ENCODE assay signal across 8 mouse cellular contexts in the genomic region with DNA sequence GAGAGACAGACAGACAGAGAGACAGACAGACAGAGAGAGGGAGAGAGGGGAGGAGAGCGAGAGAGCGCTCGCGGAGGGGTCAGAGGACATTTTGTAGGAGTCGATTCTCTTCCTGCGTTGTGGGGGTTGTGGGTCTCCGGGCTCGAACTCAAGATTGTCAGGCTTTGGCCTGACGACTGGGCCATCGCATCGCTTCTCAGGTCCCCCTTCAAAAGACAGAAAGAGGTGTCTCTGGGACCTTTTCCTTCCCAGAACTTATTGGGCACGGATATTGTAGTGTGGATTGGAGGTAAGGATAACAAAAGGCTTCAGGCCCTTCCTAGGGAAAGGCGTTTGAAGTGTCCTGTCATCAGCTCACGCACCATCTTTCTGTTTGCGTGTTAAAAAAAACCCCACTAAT. TPM values are rescaled to one million over a fixed set of nuclear protein-coding genes. Genes with fewer than 3 reads are reported as not detected.
DNase-seq lines count a peak whose midpoint lies in the region; ATAC-seq and TF ChIP-seq lines count a peak whose summit lies in the region.

No protein-coding gene starts in this region.

- H3K27ac ChIP-seq in lung, postnatal 0 days (ENCODE audit: low read length), result peak overlapping the region; percentile 97; the same call in 1 of the 2 replicates
- H3K27ac ChIP-seq in hindbrain, embryonic 10.5 days, result peak overlapping the region; percentile 96

- peaks cover 14% of the 10 kb centered on the region for H3K36me3 ChIP-seq in lung, postnatal 0 days (ENCODE audit: insufficient read depth, low read length)
- peaks cover 37% of the 10 kb centered on the region for H3K36me3 ChIP-seq in hindbrain, embryonic 10.5 days

- H3K4me1 ChIP-seq in lung, postnatal 0 days (ENCODE audit: insufficient read depth, low read depth, low read length), result peaks cover 3% of the 10 kb centered on the region; the same call in 1 of the 2 replicates
- peaks cover 22% of the 10 kb centered on the region for H3K4me1 ChIP-seq in hindbrain, embryonic 10.5 days (replicated peaks)

- H3K27me3 ChIP-seq in lung, postnatal 0 days (replicated peaks; ENCODE audit: insufficient read depth, low read length), result no peaks in the 10 kb centered on the region
- H3K27me3 ChIP-seq in hindbrain, embryonic 10.5 days (ENCODE audit: insufficient read depth, poor library complexity, severe bottlenecking), result no peaks in the 10 kb centered on the region

- WGBS in lung, postnatal 0 days, result 1% methylated on average over 15 of the region's 15 CpGs
- WGBS in hindbrain, embryonic 10.5 days, result 7% methylated on average over 15 of the region's 15 CpGs

- no peak for ATAC-seq in lung, postnatal 0 days

- H3K4me3 ChIP-seq in lung, postnatal 0 days (ENCODE audit: low read depth, low read length), result peak overlapping the region; percentile 98
- H3K4me3 ChIP-seq in hindbrain, embryonic 10.5 days, result peak overlapping the region; percentile 68

- no peak for TF ChIP-seq EP300 in lung, postnatal 0 days (IDR thresholded peaks at IDR 0.05)

- no peaks in the 10 kb centered on the region for H3K9me3 ChIP-seq in lung, postnatal 0 days (ENCODE audit: low read length)
- H3K9me3 ChIP-seq in hindbrain, embryonic 10.5 days, result no peaks in the 10 kb centered on the region

- no peak for TF ChIP-seq CTCF in lung, postnatal 0 days (IDR thresholded peaks at IDR 0.05)

- H3K4me2 ChIP-seq in lung, postnatal 0 days (replicated peaks; ENCODE audit: low read depth, low read length), result peak overlapping the region; percentile 73

- DNase-seq in lung, postnatal 0 days (ENCODE audit: low spot score), result peak; percentile 29
- DNase-seq in lung, postnatal 4 days, result no peak
- DNase-seq in c-Kit-positive CD71-positive TER-119-positive erythroid progenitor cells, embryonic 14.5 days (ENCODE audit: low spot score), result peak; percentile 26
- peak; percentile 25 for DNase-seq in hindbrain, embryonic 10.5 days (ENCODE audit: low spot score)
- DNase-seq in lung, postnatal 10 days, result peak; percentile 12
- DNase-seq in thymus, postnatal 0 days (ENCODE audit: low spot score), result peak; percentile 32
- DNase-seq in layer of hippocampus, postnatal 10 days (ENCODE audit: low spot score in 2 of 2), result no peak
- DNase-seq in layer of hippocampus, adult 18-20 months (ENCODE audit: low spot score in 2 of 2), result no peak

- peak overlapping the region; percentile 93 for H3K9ac ChIP-seq in lung, postnatal 0 days (replicated peaks; ENCODE audit: low read depth)

RNA-seq across cellular contexts. Expression of a gene that starts 0.9 kb away (rescaled TPM):
- polyA plus RNA-seq in lung, postnatal 0 days (2015; fragmentation: Nextera tagmentation; extraction: Ambion mirVana), result 8.6 and 9.2 TPM in 2 replicates
- polyA plus RNA-seq in hindbrain, embryonic 10.5 days (2016; fragmentation: Nextera tagmentation; extraction: Ambion mirVana), result 21.0 and 27.4 TPM in 2 replicates
- polyA plus RNA-seq in thymus, postnatal 0 days (2015; fragmentation: Nextera tagmentation; extraction: Ambion mirVana), result 18.2 and 20.7 TPM in 2 replicates
- total RNA-seq in layer of hippocampus, postnatal 10 days (2021), result 1 to 10 TPM; 8.3 to 8.4 TPM
- 1 to 10 TPM; 5.0 to 5.4 TPM for total RNA-seq in layer of hippocampus, adult 18-20 months (2021)

RNA-seq across cellular contexts. Expression of a gene that starts 1.1 kb away (rescaled TPM):
- polyA plus RNA-seq in lung, postnatal 0 days (2015; fragmentation: Nextera tagmentation; extraction: Ambion mirVana), result 32.7 and 35.3 TPM in 2 replicates
- 46.1 and 51.4 TPM in 2 replicates for polyA plus RNA-seq in hindbrain, embryonic 10.5 days (2016; fragmentation: Nextera tagmentation; extraction: Ambion mirVana)
- polyA plus RNA-seq in thymus, postnatal 0 days (2015; fragmentation: Nextera tagmentation; extraction: Ambion mirVana), result 61.2 and 78.3 TPM in 2 replicates
- 10 to 100 TPM; 34.2 to 39.2 TPM for total RNA-seq in layer of hippocampus, postnatal 10 days (2021)
- total RNA-seq in layer of hippocampus, adult 18-20 months (2021), result 10 to 100 TPM; 42.9 to 45.2 TPM

Comparison
In these comparisons a context has a peak if more than half of its experiments do, and no peak if none do; other contexts are left out.
1. DNase-seq: peak in lung, postnatal 0 days (single experiment), c-Kit-positive CD71-positive TER-119-positive erythroid progenitor cells, embryonic 14.5 days (single experiment), hindbrain, embryonic 10.5 days (single experiment), lung, postnatal 10 days (single experiment) and thymus, postnatal 0 days (single experiment); none in lung, postnatal 4 days (0 of 2), layer of hippocampus, postnatal 10 days (0 of 2) and layer of hippocampus, adult 18-20 months (0 of 2).